Mouse (Mus musculus): ENCODE results near the gene Dcdc2a. TPM values are rescaled to one million over a fixed set of nuclear protein-coding genes. Genes with fewer than 3 reads are reported as not detected.

The Dcdc2a gene
- not detected in 2 replicates for polyA plus RNA-seq (2012)

- no peaks in the 10 kb centered on the region for H3K4me1 ChIP-seq (ENCODE audit: control insufficient read depth)
- TF ChIP-seq TAL1 (IDR thresholded peaks at IDR 0.05; ENCODE audit: low read length) (no peak), GATA1 (IDR thresholded peaks at IDR 0.05; ENCODE audit: low read length) (no peak)
- H3K27me3 ChIP-seq (ENCODE audit: control insufficient read depth), result peaks cover 42% of the 10 kb centered on the region
- H3K9me3 ChIP-seq (ENCODE audit: control insufficient read depth, low read length), result no peaks in the 10 kb centered on the region
- H3K4me3 ChIP-seq (replicated peaks), result peak within 1 kb of the TSS; percentile 14
- no peaks in the 10 kb centered on the region for H3K36me3 ChIP-seq (ENCODE audit: control insufficient read depth)
These were observed at the start of gene Dcdc2a for GRCm38 (mm10) chr13:25055873-25056667. Gene Dcdc2a, plus strand, starts transcription at chr13:25056004.

- no peaks in the 10 kb centered on the region for H3K4me1 ChIP-seq (ENCODE audit: control insufficient read depth)
- no peak overlapping the region for H3K4me3 ChIP-seq (replicated peaks)
- H3K36me3 ChIP-seq (ENCODE audit: control insufficient read depth), result peaks cover 35% of the 10 kb centered on the region
- H3K9me3 ChIP-seq (ENCODE audit: control insufficient read depth, low read length), result no peaks in the 10 kb centered on the region
- TF ChIP-seq GATA1 (IDR thresholded peaks at IDR 0.05; ENCODE audit: low read length) (no peak), TAL1 (IDR thresholded peaks at IDR 0.05; ENCODE audit: low read length) (no peak)
- H3K27me3 ChIP-seq (ENCODE audit: control insufficient read depth), result no peaks in the 10 kb centered on the region
These were observed 48.7 kb upstream of the Dcdc2a start for GRCm38 (mm10) chr13:25007115-25007514.

GRCm38 (mm10) chr13:25018316-25018715 lies 37.5 kb upstream of the Dcdc2a start:
- Histone ChIP-seq H3K9me3 (ENCODE audit: control insufficient read depth, low read length) (no peaks in the 10 kb centered on the region), H3K36me3 (ENCODE audit: control insufficient read depth) (peaks cover 29% of the 10 kb centered on the region), H3K4me3 (replicated peaks) (peak overlapping the region; percentile 83), H3K4me1 (ENCODE audit: control insufficient read depth) (peaks cover 31% of the 10 kb centered on the region), H3K27me3 (ENCODE audit: control insufficient read depth) (no peaks in the 10 kb centered on the region)
- no peak for TF ChIP-seq GATA1 (IDR thresholded peaks at IDR 0.05; ENCODE audit: low read length)
- TF ChIP-seq TAL1 (IDR thresholded peaks at IDR 0.05; ENCODE audit: low read length), result no peak

- Histone ChIP-seq H3K27me3 (ENCODE audit: control insufficient read depth) (no peaks in the 10 kb centered on the region), H3K4me1 (ENCODE audit: control insufficient read depth) (peaks cover 31% of the 10 kb centered on the region), H3K9me3 (ENCODE audit: control insufficient read depth, low read length) (no peaks in the 10 kb centered on the region), H3K4me3 (replicated peaks) (peak within 1 kb of the TSS; percentile 83), H3K36me3 (ENCODE audit: control insufficient read depth) (peaks cover 29% of the 10 kb centered on the region)
- TF ChIP-seq TAL1 (IDR thresholded peaks at IDR 0.05; ENCODE audit: low read length) (no peak), GATA1 (IDR thresholded peaks at IDR 0.05; ENCODE audit: low read length) (no peak)
These were observed 35.8 kb upstream of the Dcdc2a start, which contains the start of gene Mrs2 for GRCm38 (mm10) chr13:25019793-25020539. Gene Mrs2, minus strand, starts transcription at chr13:25020379.

GRCm38 (mm10) chr13:25020540-25020892 lies 35.3 kb upstream of the Dcdc2a start:
- Histone ChIP-seq H3K4me1 (ENCODE audit: control insufficient read depth) (peaks cover 31% of the 10 kb centered on the region), H3K9me3 (ENCODE audit: control insufficient read depth, low read length) (no peaks in the 10 kb centered on the region), H3K36me3 (ENCODE audit: control insufficient read depth) (peaks cover 29% of the 10 kb centered on the region), H3K27me3 (ENCODE audit: control insufficient read depth) (no peaks in the 10 kb centered on the region), H3K4me3 (replicated peaks) (peak overlapping the region; percentile 83)
- TF ChIP-seq GATA1 (IDR thresholded peaks at IDR 0.05; ENCODE audit: low read length) (no peak), TAL1 (IDR thresholded peaks at IDR 0.05; ENCODE audit: low read length) (no peak)

- peaks cover 12% of the 10 kb centered on the region for H3K36me3 ChIP-seq (ENCODE audit: control insufficient read depth)
- no peaks in the 10 kb centered on the region for H3K27me3 ChIP-seq (ENCODE audit: control insufficient read depth)
- no peak overlapping the region for H3K4me3 ChIP-seq (replicated peaks)
- H3K9me3 ChIP-seq (ENCODE audit: control insufficient read depth, low read length), result no peaks in the 10 kb centered on the region
- H3K4me1 ChIP-seq (ENCODE audit: control insufficient read depth), result peaks cover 30% of the 10 kb centered on the region
- TF ChIP-seq TAL1 (IDR thresholded peaks at IDR 0.05; ENCODE audit: low read length) (no peak), GATA1 (IDR thresholded peaks at IDR 0.05; ENCODE audit: low read length) (no peak)
These were observed 33.4 kb upstream of the Dcdc2a start for GRCm38 (mm10) chr13:25022386-25022785.

- no peak overlapping the region for H3K4me3 ChIP-seq (replicated peaks)
- H3K9me3 ChIP-seq (ENCODE audit: control insufficient read depth, low read length), result no peaks in the 10 kb centered on the region
- H3K4me1 ChIP-seq (ENCODE audit: control insufficient read depth), result peaks cover 24% of the 10 kb centered on the region
- TF ChIP-seq TAL1 (IDR thresholded peaks at IDR 0.05; ENCODE audit: low read length) (no peak), GATA1 (IDR thresholded peaks at IDR 0.05; ENCODE audit: low read length) (no peak)
- no peaks in the 10 kb centered on the region for H3K27me3 ChIP-seq (ENCODE audit: control insufficient read depth)
- peaks cover 5% of the 10 kb centered on the region for H3K36me3 ChIP-seq (ENCODE audit: control insufficient read depth)
These were observed 32.7 kb upstream of the Dcdc2a start for GRCm38 (mm10) chr13:25023129-25023528.

GRCm38 (mm10) chr13:25024655-25025054 lies 31.1 kb upstream of the Dcdc2a start:
- TF ChIP-seq GATA1 (IDR thresholded peaks at IDR 0.05; ENCODE audit: low read length) (no peak), TAL1 (IDR thresholded peaks at IDR 0.05; ENCODE audit: low read length) (no peak)
- Histone ChIP-seq H3K9me3 (ENCODE audit: control insufficient read depth, low read length) (no peaks in the 10 kb centered on the region), H3K27me3 (ENCODE audit: control insufficient read depth) (no peaks in the 10 kb centered on the region), H3K36me3 (ENCODE audit: control insufficient read depth) (no peaks in the 10 kb centered on the region), H3K4me1 (ENCODE audit: control insufficient read depth) (peaks cover 9% of the 10 kb centered on the region), H3K4me3 (replicated peaks) (no peak overlapping the region)

- Histone ChIP-seq H3K27me3 (ENCODE audit: control insufficient read depth) (no peaks in the 10 kb centered on the region), H3K4me1 (ENCODE audit: control insufficient read depth) (no peaks in the 10 kb centered on the region; the same call in none of the 2 replicates), H3K36me3 (ENCODE audit: control insufficient read depth) (no peaks in the 10 kb centered on the region), H3K9me3 (ENCODE audit: control insufficient read depth, low read length) (no peaks in the 10 kb centered on the region), H3K4me3 (replicated peaks) (no peak overlapping the region)
- TF ChIP-seq TAL1 (IDR thresholded peaks at IDR 0.05; ENCODE audit: low read length) (no peak), GATA1 (IDR thresholded peaks at IDR 0.05; ENCODE audit: low read length) (no peak)
These were observed 29.2 kb upstream of the Dcdc2a start for GRCm38 (mm10) chr13:25026409-25027113.

Data from erythroblast, embryonic 14.5 days (primary cell).